Mouse (Mus musculus): ENCODE data around the gene Anks3.

DNA sequence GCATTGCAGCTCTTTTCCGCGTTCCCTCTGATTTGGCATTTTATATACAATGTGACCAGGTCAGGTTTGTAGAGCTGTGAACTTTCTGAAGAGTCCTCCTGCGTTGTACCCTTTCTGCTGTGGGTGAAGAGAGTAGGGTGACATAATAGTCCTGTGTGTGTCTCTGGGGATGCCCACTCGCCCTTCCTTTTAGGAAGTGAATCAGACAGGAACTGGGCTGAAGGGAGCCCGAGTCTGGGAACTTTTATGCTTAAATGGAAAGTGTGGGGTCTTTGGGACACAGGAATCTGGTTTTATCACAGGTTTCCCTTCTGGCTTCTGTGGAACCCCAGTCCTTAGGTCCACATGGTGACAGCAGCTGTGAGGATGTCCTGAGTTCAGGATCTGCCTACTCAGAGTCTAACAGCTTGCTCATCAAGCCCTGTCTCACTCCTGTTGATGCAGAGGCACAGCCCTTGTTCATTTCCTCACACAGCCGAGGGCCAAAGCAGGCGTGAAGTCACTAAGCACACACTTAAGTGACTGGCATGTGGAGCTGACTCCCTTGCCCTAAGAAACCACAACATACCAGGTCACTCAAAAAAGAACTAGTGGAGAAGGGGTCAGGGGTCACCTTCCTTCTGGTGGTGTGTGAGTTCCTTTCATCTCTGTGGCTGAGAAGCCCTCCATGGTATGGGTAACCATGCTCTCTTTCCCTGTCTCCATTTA lies 69.7 kb downstream of the Anks3 start:
- no peak for TF ChIP-seq CTCF (IDR thresholded peaks at IDR 0.05; ENCODE audit: low read depth)
- no peak for TF ChIP-seq EP300 (IDR thresholded peaks at IDR 0.05; ENCODE audit: low read depth)
